Mouse (Mus musculus) heart, embryonic 12.5 days (tissue): ENCODE data around the gene Depp1. TPM values are rescaled to one million over a fixed set of nuclear protein-coding genes. Genes with fewer than 3 reads are reported as not detected.

ENCODE experiments used
- ATAC-seq: fragments of 200-750 bp; cut with Nextera tagmentation; 2 replicates; pipeline ENCODE4 v1.8.0; 2017; ENCODE audit warnings: moderate TSS enrichment, moderate library complexity; ENCODE audit not compliant: insufficient number of reproducible peaks, low FRiP score
- H3K27ac ChIP-seq: fragments of 300-500 bp; sonication (generic); 2 replicates; pipeline ENCODE4 v1.5.1; 2016; ENCODE audit warnings: mild to moderate bottlenecking, moderate library complexity; ENCODE audit not compliant: poor library complexity, severe bottlenecking
- H3K27me3 ChIP-seq: fragments of 300-500 bp; sonication (generic); replicated peaks from 2 replicates; pipeline ENCODE4 v1.6.1; 2016; ENCODE audit warnings: mild to moderate bottlenecking, moderate library complexity
- H3K36me3 ChIP-seq: fragments of 300-500 bp; sonication (generic); 2 replicates; pipeline ENCODE4 v1.6.1; 2016; ENCODE audit warnings: mild to moderate bottlenecking, moderate library complexity
- H3K4me1 ChIP-seq: fragments of 300-500 bp; sonication (generic); replicated peaks from 2 replicates; pipeline ENCODE4 v1.6.1; 2016; ENCODE audit warnings: mild to moderate bottlenecking
- H3K4me2 ChIP-seq: fragments of 300-500 bp; sonication (generic); 2 replicates; pipeline ENCODE4 v1.6.1; 2016; ENCODE audit warnings: mild to moderate bottlenecking, moderate library complexity
- H3K4me3 ChIP-seq: fragments of 300-500 bp; sonication (generic); 2 replicates; pipeline ENCODE4 v1.5.1; 2016; ENCODE audit warnings: mild to moderate bottlenecking
- H3K9ac ChIP-seq: fragments of 300-500 bp; sonication (generic); 2 replicates; pipeline ENCODE4 v1.6.1; 2016; ENCODE audit warnings: mild to moderate bottlenecking, moderate library complexity
- H3K9me3 ChIP-seq: fragments of 300-500 bp; sonication (generic); replicated peaks from 2 replicates; pipeline ENCODE4 v1.6.1; 2016; ENCODE audit warnings: mild to moderate bottlenecking, moderate library complexity
- WGBS: fragments of 180-500 bp; shearing (Covaris S2); methylation state at CpG from one replicate; pipeline ENCODE4 v1.1.7; 2016; 5-methylcytosine and 5-hydroxymethylcytosine counted together
- polyA plus RNA-seq: library from polyadenylated mRNA; unstranded; fragments of >200 nt; fragmentation: Nextera tagmentation; extraction: Ambion mirVana; gene quantifications from 2 replicates; pipeline ENCODE4 v1.2.1, GENCODE M21; 2016

Depp1 gene
- polyA plus RNA-seq, 1 experiment from 2014 or later: 4.9 TPM

DNA sequence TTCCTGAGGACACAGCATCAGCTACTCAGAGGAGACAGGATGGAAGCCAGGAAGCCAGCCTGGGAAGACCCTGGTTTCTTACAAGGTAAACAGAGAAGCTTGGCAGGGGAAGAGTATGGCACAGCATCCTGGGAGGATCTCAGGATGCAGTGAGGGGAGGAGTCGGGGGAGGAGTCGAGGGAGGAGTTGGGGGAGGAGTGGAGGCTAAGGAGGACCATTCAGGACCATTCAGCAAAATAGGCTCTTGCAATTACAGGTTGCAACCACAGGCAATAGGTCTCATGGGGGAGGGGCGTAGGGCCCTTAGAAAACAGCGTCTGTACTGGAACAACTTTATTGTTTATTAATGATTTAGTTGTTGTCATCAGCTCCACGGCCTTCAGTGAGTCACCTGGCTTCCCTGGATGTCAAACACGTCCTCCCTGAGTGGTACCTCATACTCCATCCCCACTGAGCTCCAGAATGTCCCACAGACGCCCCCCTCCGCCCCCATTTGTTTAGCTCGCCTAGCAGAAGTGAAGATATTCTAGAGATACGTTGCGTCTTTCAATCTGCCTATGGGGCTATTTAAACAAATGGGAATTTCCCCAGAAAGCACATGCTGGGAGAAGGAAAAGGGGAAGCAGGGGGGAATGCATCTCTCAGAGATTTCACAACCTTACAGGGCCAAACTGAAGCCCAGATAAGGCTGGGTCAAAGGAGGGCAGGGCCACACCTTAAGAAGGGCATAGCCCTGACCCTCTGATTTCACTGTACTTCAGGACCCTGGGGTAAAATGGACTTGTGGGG lies 18.5 kb downstream of the Depp1 start:
- H3K27ac ChIP-seq: no peak overlapping the region
- no peak overlapping the region for H3K9ac ChIP-seq
- H3K36me3 ChIP-seq: no peaks in the 10 kb centered on the region
- ATAC-seq: no peak
- H3K9me3 ChIP-seq: no peaks in the 10 kb centered on the region
- 33% methylated on average over 11 of the region's 11 CpGs for WGBS
- 0 out of 2 replicates have a peak, but pooled peaks cover 21% of the 10 kb centered on the region for H3K27me3 ChIP-seq
- H3K4me2 ChIP-seq: no peak overlapping the region
- peaks cover 44% of the 10 kb centered on the region for H3K4me1 ChIP-seq
- H3K4me3 ChIP-seq: no peak overlapping the region

DNA sequence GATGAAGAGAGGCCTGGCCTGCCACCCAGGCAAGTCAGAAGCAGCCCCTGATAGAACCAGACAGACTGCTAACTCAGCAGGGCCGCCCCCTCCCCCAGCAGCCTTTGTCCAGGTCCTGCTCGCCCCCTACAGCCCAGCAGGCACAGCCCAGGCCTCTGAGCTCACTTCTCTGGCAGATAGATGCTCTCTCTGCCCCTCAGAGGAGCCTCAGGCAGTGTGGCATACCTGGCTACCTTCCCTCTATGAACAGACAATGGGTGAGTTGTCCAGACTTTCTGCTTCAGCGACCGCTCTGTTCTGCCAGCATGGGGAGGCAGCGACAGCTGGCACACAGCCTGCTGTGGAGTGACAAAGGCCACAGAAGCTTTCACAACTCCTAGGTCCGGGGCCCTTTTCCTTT lies 19.7 kb downstream of the Depp1 start:
- 47% methylated on average over 6 of the region's 6 CpGs for WGBS
- Histone ChIP-seq H3K36me3 (no peaks in the 10 kb centered on the region), H3K4me3 (no peak overlapping the region), H3K4me1 (peaks cover 41% of the 10 kb centered on the region), H3K27me3 (0 out of 2 replicates have a peak, but pooled peaks cover 21% of the 10 kb centered on the region), H3K4me2 (no peak overlapping the region), H3K9me3 (no peaks in the 10 kb centered on the region), H3K27ac (no peak overlapping the region), H3K9ac (peak overlapping the region; percentile 22)
- ATAC-seq: no peak

DNA sequence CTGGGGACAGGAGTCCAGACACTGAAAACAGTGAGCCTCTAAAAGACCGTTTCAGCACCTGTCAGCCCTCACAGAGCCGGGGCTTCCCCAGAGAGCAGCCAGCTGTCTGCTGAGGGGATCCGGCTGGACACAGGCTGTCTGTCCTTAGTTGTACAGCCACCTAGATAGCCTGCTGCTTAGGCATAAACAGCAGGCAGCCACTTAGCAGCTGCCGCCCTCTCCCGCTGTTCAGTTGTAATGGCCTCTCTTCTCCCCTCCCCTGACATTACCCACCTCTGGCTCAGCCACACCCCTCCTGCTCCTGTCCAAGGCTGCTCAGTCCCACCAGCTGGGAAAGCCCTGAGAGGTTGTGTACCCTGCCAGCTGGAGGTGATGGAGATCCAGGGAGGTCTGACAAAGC lies 20.6 kb downstream of the Depp1 start:
- Histone ChIP-seq H3K4me1 (peaks cover 37% of the 10 kb centered on the region), H3K27me3 (0 out of 2 replicates have a peak, but pooled peaks cover 21% of the 10 kb centered on the region), H3K4me3 (no peak overlapping the region), H3K36me3 (no peaks in the 10 kb centered on the region), H3K9ac (peak overlapping the region; percentile 22; the same call in 1 of the 2 replicates), H3K27ac (no peak overlapping the region), H3K9me3 (no peaks in the 10 kb centered on the region), H3K4me2 (no peak overlapping the region)
- ATAC-seq: no peak
- 24% methylated on average over 5 of the region's 5 CpGs for WGBS

- H3K9ac ChIP-seq: no peak overlapping the region
- ATAC-seq: no peak
- 87% methylated on average over 4 of the region's 4 CpGs for whole genome bisulfite sequencing
- H3K27ac ChIP-seq: no peak overlapping the region
- no peak overlapping the region for H3K4me3 ChIP-seq
- H3K36me3 ChIP-seq: no peaks in the 10 kb centered on the region
- H3K9me3 ChIP-seq: no peaks in the 10 kb centered on the region
- 0 out of 2 replicates have a peak, but pooled peaks cover 21% of the 10 kb centered on the region for H3K27me3 ChIP-seq
- H3K4me2 ChIP-seq: no peak overlapping the region
- H3K4me1 ChIP-seq: peaks cover 44% of the 10 kb centered on the region
Measured at GRCm38 (mm10) chr6:116671768-116672167, 21.4 kb downstream of the Depp1 start.

- no peaks in the 10 kb centered on the region for H3K36me3 ChIP-seq
- no peak for ATAC-seq
- 0 out of 2 replicates have a peak, but pooled peaks cover 21% of the 10 kb centered on the region for H3K27me3 ChIP-seq
- no peak overlapping the region for H3K27ac ChIP-seq
- H3K9me3 ChIP-seq: no peaks in the 10 kb centered on the region
- peaks cover 50% of the 10 kb centered on the region for H3K4me1 ChIP-seq
- WGBS: 65% methylated on average over 5 of the region's 5 CpGs
- peak overlapping the region; percentile 91; the same call in 1 of the 2 replicates for H3K4me2 ChIP-seq
- 0 out of 2 replicates have a peak overlapping the region, but pooled peaks have one; percentile 15 for H3K9ac ChIP-seq
- H3K4me3 ChIP-seq: no peak overlapping the region
Measured at GRCm38 (mm10) chr6:116672349-116672748, 21.9 kb downstream of the Depp1 start.

GRCm38 (mm10) chr6:116673471-116674282 lies 23.3 kb downstream of the Depp1 start, which contains the start of gene Rassf4:
TSS of gene Rassf4 (minus strand) at chr6:116673952.
- Histone ChIP-seq H3K36me3 (no peaks in the 10 kb centered on the region), H3K4me1 (peaks cover 52% of the 10 kb centered on the region), H3K9ac (peak within 1 kb of the TSS; percentile 67), H3K4me3 (peak within 1 kb of the TSS; percentile 57), H3K4me2 (peak within 1 kb of the TSS; percentile 91), H3K27ac (peak within 1 kb of the TSS; percentile 56; the same call in 1 of the 2 replicates), H3K9me3 (no peaks in the 10 kb centered on the region), H3K27me3 (0 out of 2 replicates have a peak, but pooled peaks cover 21% of the 10 kb centered on the region)
- ATAC-seq: peak; percentile 82
- WGBS: under 1% methylated on average over 44 of the region's 44 CpGs

GRCm38 (mm10) chr6:116674283-116674886 lies 24.0 kb downstream of the Depp1 start:
- ATAC-seq: no peak
- peaks cover 55% of the 10 kb centered on the region for H3K4me1 ChIP-seq
- H3K9me3 ChIP-seq: no peaks in the 10 kb centered on the region
- 0 out of 2 replicates have a peak, but pooled peaks cover 21% of the 10 kb centered on the region for H3K27me3 ChIP-seq
- peak overlapping the region; percentile 56; the same call in 1 of the 2 replicates for H3K27ac ChIP-seq
- peak overlapping the region; percentile 57 for H3K4me3 ChIP-seq
- 26% methylated on average over 16 of the region's 16 CpGs for WGBS
- no peaks in the 10 kb centered on the region for H3K36me3 ChIP-seq
- peak overlapping the region; percentile 91 for H3K4me2 ChIP-seq
- H3K9ac ChIP-seq: peak overlapping the region; percentile 67

DNA sequence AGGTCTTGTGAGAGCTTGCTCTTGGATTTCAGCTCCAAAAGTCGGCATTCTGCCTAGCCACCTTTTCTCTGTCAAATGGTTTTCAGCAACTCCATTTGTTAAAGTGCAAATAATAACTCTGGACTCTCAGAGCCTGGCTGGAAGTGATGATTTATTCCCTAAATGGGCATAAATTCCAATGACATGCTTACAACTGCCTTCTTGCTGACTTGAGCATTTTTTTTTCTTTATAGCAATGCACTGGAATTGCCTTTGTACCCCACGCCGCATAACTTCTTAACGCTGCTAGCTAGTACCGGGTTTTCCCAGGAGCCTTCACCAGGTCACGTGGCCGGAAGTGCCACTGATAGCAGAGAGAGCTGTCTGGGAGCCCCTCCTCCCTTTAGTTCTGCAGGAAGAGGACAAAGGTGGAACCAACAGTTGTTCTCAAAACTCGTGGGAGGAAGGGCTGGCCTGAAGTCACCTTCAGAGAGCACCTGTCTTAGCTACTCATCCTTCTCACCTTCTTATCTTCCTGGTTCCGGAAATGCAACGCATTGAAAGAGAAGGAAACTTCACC lies 26.0 kb downstream of the Depp1 start:
- 0 out of 2 replicates have a peak, but pooled peaks cover 9% of the 10 kb centered on the region for H3K27me3 ChIP-seq
- peaks cover 60% of the 10 kb centered on the region for H3K4me1 ChIP-seq
- no peaks in the 10 kb centered on the region for H3K9me3 ChIP-seq
- no peak overlapping the region for H3K4me3 ChIP-seq
- no peak overlapping the region for H3K27ac ChIP-seq
- no peaks in the 10 kb centered on the region for H3K36me3 ChIP-seq
- no peak for ATAC-seq
- WGBS: 31% methylated on average over 10 of the region's 10 CpGs
- no peak overlapping the region for H3K9ac ChIP-seq
- H3K4me2 ChIP-seq: no peak overlapping the region

DNA sequence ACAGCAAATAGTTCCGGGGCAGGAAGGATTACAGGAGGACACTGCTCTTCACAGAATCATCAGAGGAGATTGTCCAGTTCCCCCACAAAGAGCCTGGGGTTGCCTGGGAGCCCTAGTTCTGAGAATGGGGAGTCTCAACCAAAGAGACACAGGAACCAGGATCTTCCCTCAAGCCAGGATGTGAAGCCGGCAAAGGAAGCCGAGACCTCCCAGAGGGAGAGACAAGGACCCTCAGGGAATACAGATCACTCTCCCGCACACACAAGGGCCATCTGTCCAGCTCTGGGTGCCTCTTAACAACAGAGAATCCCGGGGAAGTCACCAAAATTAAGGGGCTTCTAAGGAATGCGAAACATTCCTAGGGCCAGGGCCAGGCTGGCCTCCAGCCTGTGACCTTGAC lies 26.9 kb downstream of the Depp1 start:
- Histone ChIP-seq H3K4me1 (peaks cover 55% of the 10 kb centered on the region), H3K4me3 (no peak overlapping the region), H3K4me2 (no peak overlapping the region), H3K27ac (no peak overlapping the region), H3K36me3 (no peaks in the 10 kb centered on the region), H3K27me3 (0 out of 2 replicates have a peak, but pooled peaks cover 3% of the 10 kb centered on the region), H3K9ac (no peak overlapping the region), H3K9me3 (no peaks in the 10 kb centered on the region)
- ATAC-seq: no peak
- WGBS: 56% methylated on average over 6 of the region's 6 CpGs

DNA sequence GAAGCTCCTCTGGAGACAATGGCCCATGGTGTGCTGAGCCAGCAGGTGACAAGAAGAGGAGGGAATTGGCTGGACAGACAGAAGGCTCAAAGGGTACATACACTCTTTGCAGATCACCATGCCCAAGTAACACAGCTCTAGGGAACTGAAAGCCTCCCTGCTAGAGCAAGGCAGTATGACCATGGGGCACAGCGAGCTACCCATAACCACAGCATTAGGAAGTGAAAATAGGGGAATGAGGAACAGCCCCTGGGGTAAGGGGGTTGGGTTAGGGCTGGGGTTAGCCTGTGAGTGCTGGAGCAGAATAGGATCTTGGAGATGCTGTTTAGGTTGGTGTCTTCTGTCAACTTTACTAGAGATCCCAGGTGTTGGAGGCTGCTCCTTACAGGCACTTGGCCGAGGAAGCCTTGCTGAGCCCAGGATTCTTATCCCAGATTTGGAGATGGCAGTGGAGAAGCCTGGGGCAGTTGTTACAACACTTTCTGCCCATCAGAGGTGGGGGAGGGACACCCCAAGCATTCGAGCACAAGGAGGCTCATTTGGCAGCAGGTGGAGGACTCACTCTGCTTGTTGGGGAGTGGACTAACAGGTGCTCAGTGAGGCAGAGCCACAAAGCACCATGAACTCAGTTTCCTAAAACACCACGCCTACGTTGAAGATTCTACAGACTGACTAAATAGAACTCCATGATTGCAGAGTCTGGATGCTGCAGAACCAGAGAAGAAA lies 29.3 kb downstream of the Depp1 start:
- Histone ChIP-seq H3K27ac (no peak overlapping the region), H3K9me3 (no peaks in the 10 kb centered on the region), H3K27me3 (no peaks in the 10 kb centered on the region), H3K4me1 (peaks cover 44% of the 10 kb centered on the region), H3K4me3 (no peak overlapping the region), H3K36me3 (no peaks in the 10 kb centered on the region), H3K9ac (no peak overlapping the region), H3K4me2 (no peak overlapping the region)
- no peak for ATAC-seq
- 49% methylated on average over 5 of the region's 5 CpGs for WGBS
